Comparison of ENCODE assay signal across 12 mouse cellular contexts in the genomic region with DNA sequence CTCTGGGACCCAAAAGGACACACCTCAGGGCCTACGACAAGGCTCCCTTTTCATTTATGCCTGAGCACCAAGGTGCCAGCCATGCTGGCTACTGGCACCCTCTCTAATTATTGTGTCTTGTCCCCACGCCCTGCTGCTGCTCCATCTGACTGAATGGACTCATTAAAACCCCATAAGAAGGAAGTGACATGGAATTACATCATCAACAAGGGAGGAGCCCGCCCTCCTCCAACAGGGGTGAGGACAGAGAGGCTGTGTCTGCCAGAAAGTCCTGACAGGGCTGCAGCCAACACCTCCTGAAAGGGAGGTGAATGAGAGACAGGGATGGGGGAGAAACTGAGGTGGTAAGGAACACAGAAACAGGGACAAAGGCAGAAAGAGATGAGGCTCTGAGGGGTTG. TPM values are rescaled to one million over a fixed set of nuclear protein-coding genes. Genes with fewer than 3 reads are reported as not detected.
A peak's percentile ranks its signal among the peaks of the same experiment; 100 is the strongest.
DNase-seq lines count a peak whose midpoint lies in the region; ATAC-seq and TF ChIP-seq lines count a peak whose summit lies in the region.
"Had no signal": no experiment of that assay in that cellular context is flagged by ENCODE, and none has a peak within 500 bp of the region (broad histone marks: within the 10 kb centered on the region; RNA-seq: fewer than 3 reads in every experiment).

No protein-coding gene starts in this region.

- H3K4me2 ChIP-seq in forebrain, embryonic 14.5 days (ENCODE audit: low read length) = no peak overlapping the region
- no peak overlapping the region for H3K4me2 ChIP-seq in forebrain, embryonic 11.5 days (ENCODE audit: low read depth, low read length, severe bottlenecking)

- H3K27me3 ChIP-seq in forebrain, embryonic 14.5 days (replicated peaks; ENCODE audit: control insufficient read depth, insufficient read depth, low read length) = no peaks in the 10 kb centered on the region
- H3K27me3 ChIP-seq in forebrain, embryonic 11.5 days (ENCODE audit: control insufficient read depth, insufficient read depth, low read length) = no peaks in the 10 kb centered on the region
- H3K27me3 ChIP-seq in small intestine, adult 2 months (ENCODE audit: control insufficient read depth, insufficient read depth, low read length) = no peaks in the 10 kb centered on the region

- no peak overlapping the region for H3K9ac ChIP-seq in forebrain, embryonic 14.5 days (ENCODE audit: low read length)
- no peak overlapping the region for H3K9ac ChIP-seq in forebrain, embryonic 11.5 days (ENCODE audit: low read length)

- ATAC-seq in forebrain, embryonic 14.5 days = 0 out of 2 replicates have a peak, but pooled peaks have one; percentile 32
- no peak for ATAC-seq in forebrain, embryonic 11.5 days (replicated peaks; ENCODE audit: low FRiP score)
- ATAC-seq: hindbrain, postnatal 0 days had no signal

- H3K9me3 ChIP-seq in forebrain, embryonic 14.5 days (replicated peaks; ENCODE audit: control insufficient read depth, low read length) = no peaks in the 10 kb centered on the region
- H3K9me3 ChIP-seq in forebrain, embryonic 11.5 days (ENCODE audit: control insufficient read depth, low read length) = no peaks in the 10 kb centered on the region

- no peak for TF ChIP-seq POLR2A in small intestine, adult 2 months (IDR thresholded peaks at IDR 0.05; ENCODE audit: low read depth, low read length)

- TF ChIP-seq CTCF in small intestine, adult 2 months (IDR thresholded peaks at IDR 0.05; ENCODE audit: extremely low read depth, insufficient read length, insufficient replicate concordance, low read depth, low read length) = no peak

- DNase-seq in forebrain, embryonic 14.5 days (ENCODE audit: low spot score) = peak; percentile 30
- no peak for DNase-seq in forebrain, embryonic 11.5 days (ENCODE audit: low spot score)
- peak; percentile 44 for DNase-seq in retina, postnatal 1 day
- no peak for DNase-seq in retina, embryonic 14.5 days (ENCODE audit: low spot score)
- peak; percentile 52 to 53 for DNase-seq in cerebellum, postnatal 25 days
- DNase-seq in kidney, postnatal 36 days = no peak
- no peak for DNase-seq in right cerebral cortex, adult 18-20 months
- DNase-seq: gastrocnemius, postnatal 36 days; heart, postnatal 10 days; kidney, postnatal 10 days had no signal

- no peak overlapping the region for H3K4me3 ChIP-seq in forebrain, embryonic 14.5 days (ENCODE audit: low read depth, low read length)
- H3K4me3 ChIP-seq in forebrain, embryonic 11.5 days (ENCODE audit: low read depth, low read length) = no peak overlapping the region
- H3K4me3 ChIP-seq in small intestine, adult 2 months (ENCODE audit: low read depth, low read length) = no peak overlapping the region

- H3K27ac ChIP-seq in forebrain, embryonic 14.5 days (ENCODE audit: low read depth, low read length) = no peak overlapping the region
- H3K27ac ChIP-seq in forebrain, embryonic 11.5 days (ENCODE audit: low read depth, low read length) = no peak overlapping the region
- H3K27ac ChIP-seq in small intestine, adult 2 months (ENCODE audit: insufficient read depth, low read depth, low read length) = peak overlapping the region; percentile 82
- H3K27ac ChIP-seq: hindbrain, postnatal 0 days had no signal

- H3K36me3 ChIP-seq in forebrain, embryonic 14.5 days (ENCODE audit: control insufficient read depth, insufficient read depth, low read length) = no peaks in the 10 kb centered on the region
- no peaks in the 10 kb centered on the region for H3K36me3 ChIP-seq in forebrain, embryonic 11.5 days (ENCODE audit: control insufficient read depth, insufficient read depth, low read length)
- H3K36me3 ChIP-seq in small intestine, adult 2 months (ENCODE audit: control insufficient read depth, insufficient read depth, low read length) = no peaks in the 10 kb centered on the region

- 38% methylated on average over 3 of the region's 3 CpGs for WGBS in forebrain, embryonic 14.5 days
- WGBS in forebrain, embryonic 11.5 days = 73% methylated on average over 3 of the region's 3 CpGs
- 45% methylated on average over 3 of the region's 3 CpGs for WGBS in small intestine, adult 2 months

- no peaks in the 10 kb centered on the region for H3K4me1 ChIP-seq in forebrain, embryonic 14.5 days (ENCODE audit: control insufficient read depth, insufficient read depth, low read length)
- no peaks in the 10 kb centered on the region for H3K4me1 ChIP-seq in forebrain, embryonic 11.5 days (replicated peaks; ENCODE audit: control insufficient read depth, insufficient read depth, low read length)
- H3K4me1 ChIP-seq in small intestine, adult 2 months (ENCODE audit: control insufficient read depth, insufficient read depth, insufficient read length, low read length) = peaks cover 50% of the 10 kb centered on the region

RNA-seq across cellular contexts. Expression of gene Bloc1s4, which starts 17.8 kb away (rescaled TPM):
- 23.9 and 27.7 TPM in 2 replicates for polyA plus RNA-seq in forebrain, embryonic 14.5 days (2014; fragmentation: Nextera tagmentation; extraction: Ambion mirVana)
- polyA plus RNA-seq in forebrain, embryonic 11.5 days (2014; fragmentation: Nextera tagmentation; extraction: Ambion mirVana) = 22.9 and 25.6 TPM in 2 replicates
- polyA plus RNA-seq in small intestine, adult 2 months (2012; rRNA removed) = 30.4 and 31.0 TPM in 2 replicates

RNA-seq across cellular contexts. Expression of gene D5Ertd579e, which starts 34.9 kb away (rescaled TPM):
- 30.2 and 38.6 TPM in 2 replicates for polyA plus RNA-seq in forebrain, embryonic 14.5 days (2014; fragmentation: Nextera tagmentation; extraction: Ambion mirVana)
- 39.9 and 41.9 TPM in 2 replicates for polyA plus RNA-seq in forebrain, embryonic 11.5 days (2014; fragmentation: Nextera tagmentation; extraction: Ambion mirVana)
- 14.4 and 27.4 TPM in 2 replicates for polyA plus RNA-seq in small intestine, adult 2 months (2012; rRNA removed)

Comparison
In these comparisons a context has a peak if more than half of its experiments do, and no peak if none do; other contexts are left out.
1. DNase-seq: peak in forebrain, embryonic 14.5 days (single experiment), retina, postnatal 1 day (single experiment) and cerebellum, postnatal 25 days (2 of 2); none in forebrain, embryonic 11.5 days (single experiment), retina, embryonic 14.5 days (single experiment), kidney, postnatal 36 days (0 of 2) and right cerebral cortex, adult 18-20 months (single experiment).